Mouse (Mus musculus) right cerebral cortex, adult 2 months (tissue): ENCODE measurements around the gene Nck1.

Experiments
- DNase-seq, 2 experiments: peaks; one replicate each; pipeline ENCODE4 v3.0.0; 2021 to 2022; ENCODE audit warnings: low spot score in 2 of 2

Gene Nck1

DNA sequence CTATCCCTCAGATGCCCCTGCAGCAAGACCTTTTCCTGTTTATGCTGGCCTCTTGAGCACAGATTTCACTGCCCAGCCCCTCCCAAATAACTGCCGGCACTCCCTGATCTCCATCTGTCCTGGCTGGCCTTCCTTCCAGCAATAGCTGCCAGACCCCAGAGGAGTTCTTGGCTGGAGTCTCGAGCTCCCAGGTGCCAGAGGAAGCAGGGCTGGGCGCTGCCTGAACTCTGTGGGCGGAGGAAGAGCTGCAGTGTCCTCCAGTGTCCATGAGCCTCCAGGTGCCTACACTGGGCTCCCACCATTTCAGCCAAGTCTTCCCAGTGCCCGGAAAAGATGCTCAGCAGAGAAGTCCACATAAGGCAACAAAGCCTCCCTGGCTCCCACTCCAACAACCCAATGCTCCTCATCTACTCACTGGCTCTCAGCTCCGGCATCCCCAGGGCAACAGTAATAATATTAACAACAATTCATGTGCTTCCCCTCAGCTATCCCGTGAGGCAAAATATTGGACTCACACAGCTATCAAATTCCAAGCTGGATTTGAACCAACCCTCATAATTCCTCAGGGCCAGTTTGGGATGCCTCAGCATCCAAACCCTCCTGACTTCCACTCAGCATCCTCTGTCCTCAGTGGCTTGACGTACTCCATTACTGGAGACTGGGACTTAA, 74.9 kb downstream of the Nck1 start:
- no peak for DNase-seq

DNA sequence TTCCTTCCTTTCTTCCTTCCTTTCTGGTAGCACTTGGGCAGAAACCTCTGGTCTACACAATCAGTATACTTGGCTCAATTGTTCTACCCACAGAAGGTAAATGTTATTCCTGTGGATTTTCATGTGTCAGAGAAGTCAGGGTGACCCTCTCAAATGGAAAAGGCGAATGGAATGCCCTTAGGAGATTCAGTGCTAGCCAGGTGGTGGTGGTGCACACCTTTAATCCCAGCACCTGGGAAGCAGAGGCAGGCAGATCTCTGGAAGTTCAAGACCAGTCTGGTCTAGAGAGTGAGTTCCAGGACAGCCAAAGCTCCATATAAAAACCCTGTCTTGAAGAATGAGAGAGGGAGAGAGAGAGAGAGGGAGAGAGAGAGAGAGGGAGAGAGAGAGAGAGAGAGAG, 75.7 kb downstream of the Nck1 start:
- no peak for DNase-seq

DNA sequence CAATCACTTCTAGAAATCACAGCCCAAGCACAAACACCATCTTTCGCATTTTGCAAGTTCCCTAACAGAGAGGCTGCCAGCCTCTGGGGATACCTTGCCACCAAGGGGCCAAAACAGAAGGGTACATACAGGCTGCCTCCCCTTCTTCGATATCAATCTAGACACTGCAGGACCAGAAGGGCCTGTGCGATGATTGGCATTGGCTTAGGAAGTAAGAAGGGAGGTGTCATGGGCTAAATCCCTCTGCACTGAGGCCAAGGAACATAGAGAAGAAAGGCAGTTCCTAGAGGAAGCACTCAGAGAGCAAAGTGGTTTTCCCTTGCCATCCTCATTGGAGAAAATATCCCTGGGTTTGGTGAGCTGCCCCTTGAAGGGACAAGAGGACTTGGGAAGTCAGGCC, 76.3 kb downstream of the Nck1 start:
- DNase-seq, result no peak

DNA sequence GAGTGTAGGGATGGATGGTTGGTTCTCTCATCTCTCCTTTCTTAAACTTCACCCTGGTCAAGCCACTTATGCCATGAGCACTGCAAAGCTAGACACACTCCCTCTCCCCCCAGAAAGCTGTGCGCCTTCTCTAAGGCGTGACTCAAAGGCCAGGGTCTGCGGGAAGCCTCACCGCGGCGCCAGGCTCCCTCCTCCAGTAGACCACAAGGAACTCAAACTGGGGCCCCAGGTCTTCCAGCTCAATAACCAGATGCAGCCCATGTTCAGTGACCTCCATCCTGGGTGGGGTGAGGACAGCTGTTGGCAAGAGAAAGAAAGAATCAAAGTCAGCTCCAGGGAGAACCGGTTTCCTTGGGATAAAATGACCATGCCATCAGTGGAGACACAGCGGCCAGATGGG, 77.8 kb downstream of the Nck1 start:
- DNase-seq, result no peak

DNA sequence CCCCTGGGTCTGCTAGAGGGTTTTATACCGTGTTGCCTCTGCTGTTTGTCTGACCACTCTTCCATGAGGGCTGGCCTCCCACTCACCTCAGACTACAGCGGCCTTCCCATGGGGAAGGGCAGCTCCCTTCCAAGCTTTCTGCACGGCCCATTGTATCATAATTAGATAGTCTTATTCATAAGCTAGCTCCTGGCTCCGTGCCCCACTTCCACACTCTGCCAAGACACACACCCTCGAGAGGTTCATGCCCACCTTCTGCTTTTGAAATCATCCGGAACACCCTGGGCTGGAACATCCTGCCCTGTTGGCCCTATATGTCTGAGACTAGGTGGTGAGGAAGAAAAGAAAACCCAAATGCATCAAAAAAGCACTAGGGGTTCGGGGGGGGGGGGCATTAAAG, 78.3 kb downstream of the Nck1 start:
- no peak for DNase-seq

DNA sequence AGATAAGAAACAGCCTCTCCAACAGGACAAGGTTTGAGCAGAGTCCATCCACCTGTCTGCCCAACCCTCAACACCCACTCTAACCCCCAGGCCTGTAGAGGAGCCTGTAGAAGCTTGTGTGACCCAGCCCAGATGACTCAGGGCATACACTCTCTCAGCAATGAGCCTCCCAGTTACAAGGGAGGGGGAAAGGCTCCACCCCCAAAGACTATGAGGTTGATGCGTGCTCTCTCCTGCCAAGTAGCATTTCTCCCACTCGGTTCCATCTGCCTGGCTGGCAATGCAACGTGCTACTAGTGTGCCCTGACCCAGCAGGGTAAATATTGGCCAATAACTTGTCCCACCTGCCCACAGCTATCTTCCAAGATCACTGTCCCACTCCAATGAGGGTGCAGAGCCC, 79.2 kb downstream of the Nck1 start:
- no peak for DNase-seq

DNA sequence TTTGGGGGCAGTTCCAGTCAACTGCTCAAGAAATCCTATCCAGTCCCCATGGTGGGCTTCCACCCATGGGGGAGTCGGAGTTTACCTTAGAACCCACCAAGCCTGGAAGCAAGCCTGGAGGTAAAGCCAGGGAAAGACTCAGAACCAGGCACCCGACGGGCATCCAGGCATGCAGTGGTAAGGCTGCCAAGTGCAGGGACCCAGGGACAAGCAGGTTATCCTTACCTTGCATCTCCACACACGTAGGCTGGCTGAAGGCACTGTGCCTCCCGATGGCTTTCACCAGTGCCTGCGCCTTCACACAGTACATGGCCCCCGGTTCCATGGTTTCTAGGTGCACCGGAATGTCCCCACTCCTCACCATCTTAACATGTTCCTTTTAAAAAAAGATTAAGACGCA, 79.9 kb downstream of the Nck1 start:
- no peak for DNase-seq

DNA sequence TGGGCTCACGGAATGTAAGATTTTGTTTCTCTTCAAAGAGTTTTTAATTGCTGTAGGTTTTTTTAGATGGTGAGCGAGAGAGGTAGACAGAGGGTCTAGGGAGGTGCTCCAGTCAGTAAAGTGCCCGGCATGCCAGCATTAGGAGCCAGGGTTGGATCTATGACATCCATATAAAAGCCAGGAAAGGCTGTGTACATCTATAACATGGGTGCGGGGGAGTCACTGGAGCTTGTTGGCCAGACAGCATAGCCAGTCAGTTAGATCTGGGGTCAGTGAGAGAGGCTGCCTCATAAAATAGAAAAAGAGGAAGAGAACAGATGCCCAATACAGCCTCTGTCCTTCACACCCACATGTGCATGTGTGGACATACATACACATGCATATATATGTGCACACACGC, 80.6 kb downstream of the Nck1 start:
- DNase-seq, result no peak

DNA sequence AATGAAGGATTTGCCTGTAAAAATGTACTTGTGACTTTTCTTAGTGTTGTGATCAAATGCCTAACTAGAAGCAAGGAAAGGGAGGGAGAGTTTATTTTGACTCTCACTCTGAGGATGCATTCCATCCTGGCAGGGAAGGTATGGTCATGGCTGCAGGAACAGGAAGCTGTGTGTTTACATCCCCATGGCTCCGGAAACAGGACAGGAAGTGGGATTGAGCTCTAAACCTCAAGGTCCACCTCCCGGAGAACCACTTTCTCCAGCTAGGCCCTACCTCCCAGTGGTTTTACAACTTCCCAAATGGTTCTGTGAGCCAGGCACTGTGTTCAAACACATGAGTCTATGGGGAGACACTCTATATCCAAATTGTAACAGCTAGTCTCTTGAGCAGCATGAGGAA, 82.2 kb downstream of the Nck1 start:
- DNase-seq, result no peak

DNA sequence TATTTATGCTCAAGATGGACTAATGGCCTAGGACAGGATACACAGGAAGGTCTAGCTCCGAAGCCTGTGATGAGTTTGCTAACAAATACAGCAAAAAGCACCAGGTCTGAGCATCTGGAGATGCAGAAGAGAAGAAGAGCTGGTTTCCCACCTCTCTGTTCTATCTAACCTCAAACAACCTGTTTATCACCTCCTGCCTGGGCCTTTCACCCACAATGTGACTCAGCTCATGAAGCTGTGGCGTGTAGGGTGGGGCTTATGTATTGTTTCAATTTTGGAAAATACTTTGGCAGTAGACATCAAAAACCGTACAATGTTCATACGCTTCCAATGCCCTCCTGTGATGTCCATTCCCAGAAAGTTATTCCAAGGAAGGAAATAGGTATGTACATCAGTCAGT, 83.8 kb downstream of the Nck1 start:
- DNase-seq, result no peak

DNA sequence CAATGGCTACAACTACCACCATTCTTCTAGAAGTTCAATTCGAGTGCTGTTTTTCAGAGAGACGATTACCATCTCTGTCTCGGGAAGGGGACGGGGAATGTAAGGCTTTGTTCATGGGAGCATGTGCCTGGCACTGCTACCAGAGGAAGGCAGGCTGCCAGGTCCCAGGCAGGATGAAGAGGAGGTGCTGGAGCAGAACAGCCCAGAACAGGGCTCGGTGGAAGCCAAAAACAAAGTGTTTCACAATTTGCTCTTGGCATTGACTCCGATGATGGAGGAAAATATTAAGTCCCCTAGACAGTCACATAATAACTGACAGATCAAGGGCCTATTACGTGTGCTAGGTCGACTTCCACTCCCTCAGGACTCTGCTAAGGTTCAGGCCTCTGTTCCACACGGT, 84.3 kb downstream of the Nck1 start:
- peak in 1 of 2 experiments; percentile 19 for DNase-seq

DNA sequence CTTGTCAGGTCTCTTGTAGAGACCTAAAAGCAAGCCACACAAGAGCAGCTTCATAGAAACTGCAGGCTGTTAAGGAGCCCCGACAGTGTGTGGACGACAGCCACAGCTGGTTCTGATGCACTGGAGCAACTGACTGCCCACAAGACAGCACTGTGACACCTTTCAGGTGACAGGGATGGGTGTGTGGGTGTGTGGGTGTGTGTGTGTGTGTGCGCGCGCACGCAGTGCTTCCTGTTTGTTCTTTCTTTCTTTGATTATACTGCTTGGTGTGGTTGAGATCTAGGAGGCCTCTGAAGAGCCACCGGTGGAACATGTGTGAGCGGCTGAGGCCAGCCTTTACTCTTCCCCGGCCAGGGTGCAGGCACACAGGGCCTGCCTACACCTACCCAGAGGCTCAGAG, 85.7 kb downstream of the Nck1 start:
- DNase-seq, result no peak

DNA sequence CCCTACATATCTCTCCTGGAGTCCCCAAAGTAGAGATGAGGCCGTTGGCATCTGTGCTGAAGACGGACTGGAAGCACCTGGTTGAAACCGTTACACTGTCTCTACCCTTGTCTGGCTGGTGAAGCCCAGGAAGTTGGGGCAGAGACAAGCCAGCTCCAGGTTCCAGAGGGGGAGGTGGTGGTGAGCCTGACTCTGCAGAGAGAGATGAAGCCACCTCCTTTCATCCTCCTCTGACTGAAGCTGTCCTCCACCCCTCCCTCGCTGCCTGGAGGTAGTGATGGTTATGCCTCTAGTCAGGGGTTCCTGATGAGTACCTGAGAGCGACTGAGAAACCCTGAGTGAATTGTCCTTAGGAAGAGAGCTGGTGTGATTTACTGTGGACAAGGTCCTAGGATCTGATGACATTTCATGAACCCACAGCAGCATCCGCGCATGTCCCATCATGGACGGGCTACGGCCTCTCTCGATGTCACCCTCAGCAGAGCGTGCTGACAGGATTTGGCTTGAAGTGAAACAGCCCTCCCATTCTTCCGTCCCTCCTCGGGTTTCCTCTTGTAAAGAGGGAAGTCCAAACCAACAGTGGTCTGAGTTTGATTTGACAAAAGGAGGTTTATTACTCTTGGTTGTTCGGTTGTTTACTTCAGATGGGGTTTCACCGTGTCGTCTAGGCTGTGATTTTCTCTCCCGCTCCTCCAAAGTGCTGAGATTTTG, 87.8 kb downstream of the Nck1 start:
- DNase-seq, result no peak

DNA sequence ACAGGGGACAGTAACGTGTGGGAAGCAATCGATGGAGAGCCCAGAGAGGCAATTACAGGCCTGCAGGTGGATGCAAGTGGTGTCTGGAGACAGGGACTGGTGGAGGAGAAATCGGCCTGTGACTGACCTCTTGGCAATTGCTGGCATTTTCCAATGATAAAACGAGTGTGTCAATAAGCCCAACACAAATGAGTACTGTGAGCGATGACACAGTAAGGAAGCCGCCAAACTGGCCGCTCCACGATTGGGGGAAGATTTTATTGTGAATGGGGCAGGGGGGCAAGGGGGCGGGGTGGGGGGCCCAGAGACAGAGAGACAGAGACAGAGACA, 91.3 kb downstream of the Nck1 start:
- DNase-seq, result no peak

DNA sequence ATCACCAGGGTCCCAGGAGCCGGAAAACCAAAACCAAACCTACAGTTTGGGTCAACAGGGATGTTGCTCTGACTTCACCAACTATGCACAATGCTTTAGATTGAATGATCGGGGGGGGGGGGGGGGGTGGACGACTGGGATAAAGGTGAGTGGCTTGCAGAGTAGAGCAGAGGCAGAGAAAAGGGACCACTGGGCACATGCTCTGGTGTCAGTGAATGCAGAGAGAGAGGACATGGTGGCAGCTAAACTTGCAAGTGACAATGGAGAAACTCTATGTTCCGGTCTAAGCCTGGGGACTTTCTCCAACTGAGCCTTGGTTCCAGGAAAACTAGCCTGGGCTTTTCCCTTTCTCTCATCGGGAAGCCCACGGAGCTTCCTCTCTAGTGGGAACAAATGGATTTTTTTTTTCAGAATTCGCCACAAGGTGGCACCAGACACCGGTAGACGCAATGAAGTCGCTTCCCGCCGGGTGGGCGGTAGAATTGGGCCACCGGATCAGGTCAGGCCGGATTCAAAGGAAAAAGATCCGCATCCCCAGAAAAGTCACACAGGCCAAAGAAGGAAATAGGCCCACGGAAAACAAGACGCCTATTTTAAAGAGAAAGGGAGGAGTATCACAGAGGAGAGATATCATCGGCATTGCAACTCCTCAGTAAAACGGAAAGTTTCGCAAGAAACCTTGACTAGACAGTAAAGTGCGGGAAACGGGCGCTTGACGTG, 91.8 kb downstream of the Nck1 start:
- peak; percentile 82 to 85 for DNase-seq

DNA sequence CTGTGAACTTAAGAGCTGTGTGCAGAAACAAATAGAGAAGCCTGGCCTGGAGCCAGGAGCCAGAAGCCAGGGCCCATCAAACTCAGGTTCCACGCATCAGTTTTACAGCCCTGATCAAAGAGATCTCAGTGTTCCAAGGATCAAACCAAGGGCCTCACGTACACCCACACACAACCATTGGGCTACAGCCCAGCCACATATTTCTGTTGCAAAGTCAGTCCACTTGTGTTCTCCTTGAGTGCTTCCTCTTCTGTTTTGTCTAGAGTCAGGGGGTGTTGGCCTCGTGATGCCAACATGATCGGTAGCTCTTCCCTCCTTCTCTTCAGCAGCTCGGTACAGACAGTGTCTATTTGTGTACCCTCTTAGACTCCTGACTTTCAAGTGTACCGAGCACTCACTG, 93.5 kb downstream of the Nck1 start:
- no peak for DNase-seq

DNA sequence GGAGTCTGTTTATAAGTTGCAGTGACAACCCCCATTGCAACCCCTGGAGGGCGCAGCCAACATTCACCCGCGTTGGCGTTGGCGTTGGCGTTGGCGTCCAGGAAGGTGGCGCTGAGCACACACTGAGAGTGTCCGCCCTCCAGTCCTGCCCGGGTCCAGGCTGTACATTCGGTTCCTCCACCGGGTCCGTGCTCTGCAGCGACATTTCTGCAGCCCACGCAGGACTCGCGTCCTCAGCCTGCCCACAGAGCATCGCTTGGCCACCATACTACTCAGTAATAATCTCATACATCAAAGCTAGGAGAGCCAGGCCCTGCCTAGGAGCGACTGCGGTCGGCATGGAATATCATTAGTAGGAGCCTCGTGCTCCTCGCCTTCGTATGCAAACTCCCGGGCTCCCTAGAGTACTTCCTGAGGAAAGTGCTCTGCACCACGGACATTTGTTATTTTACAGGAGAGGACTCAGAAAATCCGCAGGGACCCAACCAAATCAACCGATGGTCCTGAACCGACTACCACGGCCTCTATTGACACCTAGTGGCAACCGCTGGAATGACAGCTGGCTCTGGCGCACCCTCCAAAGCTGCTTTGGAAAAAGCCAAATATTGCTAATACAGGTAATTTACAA, 99.8 kb downstream of the Nck1 start:
- DNase-seq, result peak; percentile 85
